Mouse (Mus musculus) MEL (cell line): ENCODE results near the gene Cops4. TPM values are rescaled to one million over a fixed set of nuclear protein-coding genes. Genes with fewer than 3 reads are reported as not detected.

Experiments used
- DNase-seq: peaks from one replicate; pipeline ENCODE4 v3.0.0; 2011; ENCODE audit warnings: low read depth, low spot score
- H3K27ac ChIP-seq: 2 replicates; pipeline ENCODE4 v1.5.1; 2012; ENCODE audit warnings: low read depth, mild to moderate bottlenecking, control low read depth, low read length, moderate library complexity; ENCODE audit not compliant: control insufficient read depth
- H3K27me3 ChIP-seq, 2 experiments: fragments of 150-350 bp in 1 of 2; sonication (generic) in 1 of 2; 2 replicates each; pipeline ENCODE4 v1.6.1; 2012; ENCODE audit warnings: low read length in 2 of 2, mild to moderate bottlenecking in 2 of 2, improper control_type of control experiment in 1 of 2, moderate library complexity in 1 of 2; ENCODE audit not compliant: insufficient read depth in 2 of 2, control insufficient read depth in 1 of 2
- H3K36me3 ChIP-seq, 2 experiments: 2 replicates each; pipeline ENCODE4 v1.6.1; 2012 to 2014; ENCODE audit warnings: low read length in 2 of 2, improper control_type of control experiment in 1 of 2, inconsistent platforms in 1 of 2, mild to moderate bottlenecking in 1 of 2; ENCODE audit not compliant: insufficient read depth in 2 of 2, control insufficient read depth in 1 of 2
- H3K4me1 ChIP-seq, 2 experiments: fragments of 150-350 bp in 1 of 2; sonication (generic) in 1 of 2; 2 replicates each; pipeline ENCODE4 v1.6.1; 2012; ENCODE audit warnings: low read length in 2 of 2, improper control_type of control experiment in 1 of 2, mild to moderate bottlenecking in 1 of 2; ENCODE audit not compliant: insufficient read depth in 2 of 2, control insufficient read depth in 1 of 2
- H3K4me3 ChIP-seq, 2 experiments: fragments of 150-350 bp in 1 of 2; sonication (generic) in 1 of 2; 2 replicates each; pipeline ENCODE4 v1.5.1; 2012; ENCODE audit warnings: low read depth in 2 of 2, low read length in 2 of 2, mild to moderate bottlenecking in 2 of 2, moderate library complexity in 2 of 2, control low read depth in 1 of 2, improper control_type of control experiment in 1 of 2; ENCODE audit not compliant: control insufficient read depth in 1 of 2, insufficient read depth in 1 of 2
- H3K79me2 ChIP-seq: 2 replicates; pipeline ENCODE4 v1.6.1; 2012; ENCODE audit warnings: mild to moderate bottlenecking, low read length, moderate library complexity; ENCODE audit not compliant: control insufficient read depth, poor library complexity, insufficient read depth
- H3K9ac ChIP-seq: 2 replicates; pipeline ENCODE4 v1.6.1; 2012; ENCODE audit warnings: low read depth, mild to moderate bottlenecking, control low read depth, low read length, moderate library complexity; ENCODE audit not compliant: control insufficient read depth, poor library complexity, severe bottlenecking
- H3K9me3 ChIP-seq: fragments of 150-350 bp; sonication (generic); replicated peaks from 2 replicates; pipeline ENCODE4 v1.6.1; 2012; ENCODE audit warnings: mild to moderate bottlenecking, low read length, improper control_type of control experiment, moderate library complexity; ENCODE audit not compliant: insufficient read depth
- BHLHE40 ChIP-seq: IDR thresholded peaks from 2 replicates; pipeline ENCODE4 v1.6.1; 2012; ENCODE audit warnings: low read depth, mild to moderate bottlenecking, inconsistent platforms, low read length, improper control_type of control experiment, borderline replicate concordance
- CHD1 ChIP-seq: IDR thresholded peaks from 2 replicates; pipeline ENCODE4 v1.6.1; 2012; ENCODE audit warnings: low read depth, mild to moderate bottlenecking, inconsistent platforms, low read length, improper control_type of control experiment
- CHD2 ChIP-seq: IDR thresholded peaks from 2 replicates; pipeline ENCODE4 v1.6.1; 2011; ENCODE audit warnings: low read length, improper control_type of control experiment
- CTCF ChIP-seq, 3 experiments: IDR thresholded peaks in 2 of 3; conservative IDR thresholded peaks in 1 of 3; 2 replicates each; pipeline ENCODE4 v1.5.1; 2011 to 2012; ENCODE audit warnings: low read length in 3 of 3, low read depth in 2 of 3, mild to moderate bottlenecking in 2 of 3, improper control_type of control experiment in 1 of 3, inconsistent platforms in 1 of 3, mixed read lengths in 1 of 3, moderate library complexity in 1 of 3; ENCODE audit not compliant: control insufficient read depth in 1 of 3, insufficient read depth in 1 of 3, poor library complexity in 1 of 3, severe bottlenecking in 1 of 3
- ETS1 ChIP-seq: IDR thresholded peaks from 2 replicates; pipeline ENCODE4 v1.6.1; 2012; ENCODE audit warnings: low read depth, mild to moderate bottlenecking, inconsistent platforms, low read length, improper control_type of control experiment, moderate library complexity
- GABPA ChIP-seq: IDR thresholded peaks from 2 replicates; pipeline ENCODE4 v1.6.1; 2012; ENCODE audit warnings: low read depth, mild to moderate bottlenecking, inconsistent platforms, low read length, improper control_type of control experiment, moderate library complexity
- GATA1 ChIP-seq: IDR thresholded peaks from 2 replicates; pipeline ENCODE4 v1.6.1; 2011; ENCODE audit warnings: low read depth, low read length, improper control_type of control experiment
- HCFC1 ChIP-seq: IDR thresholded peaks from 2 replicates; pipeline ENCODE4 v1.6.1; 2012; ENCODE audit warnings: low read depth, mild to moderate bottlenecking, inconsistent platforms, low read length, improper control_type of control experiment, moderate library complexity
- MAX ChIP-seq: IDR thresholded peaks from 2 replicates; pipeline ENCODE4 v1.6.1; 2011; ENCODE audit warnings: low read length, improper control_type of control experiment
- MAZ ChIP-seq: IDR thresholded peaks from 2 replicates; pipeline ENCODE4 v1.6.1; 2012; ENCODE audit warnings: low read depth, mild to moderate bottlenecking, inconsistent platforms, low read length, improper control_type of control experiment
- MEF2A ChIP-seq: IDR thresholded peaks from 2 replicates; pipeline ENCODE4 v1.6.1; 2014; ENCODE audit warnings: low read depth, mild to moderate bottlenecking, inconsistent platforms, low read length, improper control_type of control experiment; ENCODE audit not compliant: poor library complexity, insufficient replicate concordance, severe bottlenecking; ENCODE audit errors: extremely low read depth
- MXI1 ChIP-seq: IDR thresholded peaks from 2 replicates; pipeline ENCODE4 v1.6.1; 2011; ENCODE audit warnings: mild to moderate bottlenecking, low read depth, low read length, improper control_type of control experiment
- MYC ChIP-seq: IDR thresholded peaks from 2 replicates; pipeline ENCODE4 v1.6.1; 2011; ENCODE audit warnings: low read depth, mild to moderate bottlenecking, low read length, improper control_type of control experiment, moderate library complexity
- NELFE ChIP-seq: IDR thresholded peaks from 2 replicates; pipeline ENCODE4 v1.6.1; 2011; ENCODE audit warnings: low read depth, low read length, improper control_type of control experiment
- POLR2A ChIP-seq, 2 experiments: IDR thresholded peaks; 2 replicates each; pipeline ENCODE4 v1.6.1; 2011 to 2012; ENCODE audit warnings: low read length in 2 of 2, mild to moderate bottlenecking in 2 of 2, control low read depth in 1 of 2, improper control_type of control experiment in 1 of 2, low read depth in 1 of 2, moderate library complexity in 1 of 2; ENCODE audit not compliant: control insufficient read depth in 1 of 2, insufficient read depth in 1 of 2, poor library complexity in 1 of 2
- POLR2AphosphoS2 ChIP-seq: IDR thresholded peaks from 2 replicates; pipeline ENCODE4 v1.6.1; 2011; ENCODE audit warnings: low read length, improper control_type of control experiment
- POLR2AphosphoS5 ChIP-seq: IDR thresholded peaks from 2 replicates; pipeline ENCODE4 v1.6.1; 2012; ENCODE audit warnings: low read depth, borderline replicate concordance, mild to moderate bottlenecking, inconsistent platforms, low read length, moderate library complexity, mixed read lengths
- RAD21 ChIP-seq: IDR thresholded peaks from 2 replicates; pipeline ENCODE4 v1.6.1; 2011; ENCODE audit warnings: mild to moderate bottlenecking, low read depth, low read length, improper control_type of control experiment
- RCOR1 ChIP-seq: IDR thresholded peaks from 2 replicates; pipeline ENCODE4 v1.6.1; 2012; ENCODE audit warnings: low read depth, mild to moderate bottlenecking, inconsistent platforms, low read length, improper control_type of control experiment
- SIN3A ChIP-seq: IDR thresholded peaks from 2 replicates; pipeline ENCODE4 v1.6.1; 2012; ENCODE audit warnings: low read length, improper control_type of control experiment, inconsistent platforms
- SMC3 ChIP-seq: IDR thresholded peaks from 2 replicates; pipeline ENCODE4 v1.6.1; 2011; ENCODE audit warnings: low read depth, low read length, improper control_type of control experiment
- TAL1 ChIP-seq: IDR thresholded peaks from 2 replicates; pipeline ENCODE4 v1.6.1; 2012; ENCODE audit warnings: mild to moderate bottlenecking, inconsistent platforms, low read length, moderate library complexity, mixed read lengths
- TCF12 ChIP-seq: IDR thresholded peaks from 2 replicates; pipeline ENCODE4 v1.6.1; 2014; ENCODE audit warnings: low read depth, mild to moderate bottlenecking, inconsistent platforms, low read length, improper control_type of control experiment, moderate library complexity
- UBTF ChIP-seq: IDR thresholded peaks from 2 replicates; pipeline ENCODE4 v1.6.1; 2012; ENCODE audit warnings: low read depth, mild to moderate bottlenecking, inconsistent platforms, low read length, improper control_type of control experiment, moderate library complexity, borderline replicate concordance; ENCODE audit not compliant: insufficient read depth
- USF1 ChIP-seq: IDR thresholded peaks from 2 replicates; pipeline ENCODE4 v1.6.1; 2014; ENCODE audit warnings: low read depth, mild to moderate bottlenecking, inconsistent platforms, low read length, improper control_type of control experiment, moderate library complexity
- USF2 ChIP-seq, 2 experiments: IDR thresholded peaks; 2 replicates each; pipeline ENCODE4 v1.6.1; 2011 to 2012; ENCODE audit warnings: improper control_type of control experiment in 2 of 2, low read length in 2 of 2, borderline replicate concordance in 1 of 2, inconsistent platforms in 1 of 2, low read depth in 1 of 2, mild to moderate bottlenecking in 1 of 2; ENCODE audit not compliant: insufficient read depth in 1 of 2
- ZKSCAN1 ChIP-seq: IDR thresholded peaks from 2 replicates; pipeline ENCODE4 v1.6.1; 2012; ENCODE audit warnings: low read depth, mild to moderate bottlenecking, inconsistent platforms, low read length, improper control_type of control experiment, moderate library complexity
- ZMIZ1 ChIP-seq: IDR thresholded peaks from 2 replicates; pipeline ENCODE4 v1.6.1; 2012; ENCODE audit warnings: low read depth, mild to moderate bottlenecking, inconsistent platforms, low read length, improper control_type of control experiment, moderate library complexity
- polyA plus RNA-seq, 2 experiments: library from polyadenylated mRNA; stranded (reverse) in 1 of 2; unstranded in 1 of 2; fragments of >175 nt in 1 of 2; fragments of >200 nt in 1 of 2; gene quantifications; 2 replicates each; pipeline versions ENCODE4 v1.2.1 to v1.2.4; 2012; ENCODE audit warnings: low replicate concordance in 2 of 2, low read depth in 1 of 2; ENCODE audit not compliant: insufficient read length in 2 of 2, insufficient read depth in 1 of 2, missing spikeins in 1 of 2
- total RNA-seq: library from RNA; depleted of rRNA; stranded (reverse); fragments of 300-350 nt; gene quantifications from 2 replicates; pipeline ENCODE4 v1.2.3, GENCODE M21; 2012

Cops4 gene
- total and polyA plus RNA-seq, 3 experiments = 112 to 626 (median 142) TPM

DNA sequence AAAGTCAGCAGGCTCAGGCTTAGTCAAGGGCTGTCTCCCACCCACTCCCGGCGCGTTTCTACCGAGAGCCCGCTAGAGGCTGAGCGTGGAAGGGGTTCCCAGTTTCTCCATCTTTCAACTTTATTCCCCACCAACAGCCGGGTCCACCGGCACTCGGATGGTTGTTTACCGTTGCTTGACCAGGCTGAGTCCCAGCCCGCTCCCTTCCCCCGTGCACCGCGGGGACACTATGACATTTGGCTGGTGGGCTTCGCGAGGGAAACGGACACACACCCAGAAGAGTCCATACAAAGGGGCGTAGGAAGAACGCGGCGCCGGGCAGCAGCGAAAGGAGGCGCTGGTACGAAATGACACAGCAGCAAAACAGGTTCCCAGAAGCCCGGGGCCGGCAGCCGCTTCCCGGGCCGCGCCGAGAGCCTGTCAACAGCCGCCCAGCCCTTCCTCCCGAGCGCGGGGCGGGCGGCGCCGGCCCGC, 18.2 kb upstream of the Cops4 start:
- Histone ChIP-seq H3K27me3 (no peaks in the 10 kb centered on the region), H3K36me3 (peaks cover 0 to 21% of the 10 kb centered on the region in 2 experiments; a peak in 2 of 4 replicates), H3K9ac (peak overlapping the region; percentile 72), H3K4me3 (peak overlapping the region; percentile 68 to 99), H3K4me1 (peaks cover 4 to 8% of the 10 kb centered on the region in 2 experiments; a peak in 3 of 4 replicates), H3K9me3 (no peaks in the 10 kb centered on the region), H3K79me2 (peaks cover 39% of the 10 kb centered on the region), H3K27ac (peak overlapping the region; percentile 48)
- DNase-seq = peak; percentile 67
- 0 out of 4 replicates have a peak, but pooled peaks of 1 of the 2 experiments have one; percentile 13 for TF ChIP-seq POLR2A (IDR thresholded peaks at IDR 0.05; ENCODE audit: control insufficient read depth in 1 of 2, insufficient read depth in 1 of 2, low read depth in 1 of 2, low read length in 2 of 2, poor library complexity in 1 of 2)
- no peak for TF ChIP-seq NELFE
- no peak for TF ChIP-seq HCFC1
- TF ChIP-seq MXI1 = no peak
- TF ChIP-seq USF2 (IDR thresholded peaks at IDR 0.05; ENCODE audit: borderline replicate concordance in 1 of 2, insufficient read depth in 1 of 2, low read depth in 1 of 2, low read length in 2 of 2) = no peak
- peak in 1 of 3 experiments; percentile 13; a peak in 1 of 6 replicates for TF ChIP-seq CTCF (IDR thresholded peaks at IDR 0.05 in 2 of 3, conservative IDR thresholded peaks at IDR 0.05 in 1 of 3; ENCODE audit: control insufficient read depth in 1 of 3, insufficient read depth in 1 of 3, low read depth in 2 of 3, low read length in 3 of 3, poor library complexity in 1 of 3, severe bottlenecking in 1 of 3)

DNA sequence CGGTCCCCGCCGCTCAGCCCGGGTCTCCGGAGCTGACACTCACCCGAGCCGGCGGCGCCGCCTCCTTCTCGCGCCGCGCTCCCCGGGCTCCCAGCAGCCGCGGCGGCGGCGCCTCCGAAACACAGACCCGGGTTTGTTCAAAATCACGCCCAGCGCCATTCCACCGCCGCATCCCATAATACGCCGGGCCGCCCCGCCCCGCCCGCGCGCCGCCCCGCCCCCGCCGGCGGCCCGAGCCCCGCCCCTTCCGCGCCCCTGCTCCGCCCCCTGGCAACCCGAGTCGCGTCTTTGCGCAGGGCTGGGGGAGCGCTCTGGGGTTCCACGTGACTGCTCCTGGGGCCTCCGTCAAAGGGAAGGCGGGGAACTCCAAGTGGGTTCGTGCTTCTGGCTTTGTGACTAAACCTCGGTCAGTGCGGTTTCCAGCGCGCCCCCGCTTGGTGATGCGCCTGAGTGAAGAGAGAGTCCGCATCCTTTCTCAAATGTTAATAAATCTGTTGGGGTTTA, 17.6 kb upstream of the Cops4 start, which contains the start of gene Lin54:
TSS of gene Lin54 (minus strand) at position 182 of the 504 bp plus-strand sequence.
- H3K27ac ChIP-seq = peak within 1 kb of the TSS; percentile 57
- peak within 1 kb of the TSS; percentile 68 to 99 for H3K4me3 ChIP-seq
- H3K27me3 ChIP-seq = no peaks in the 10 kb centered on the region
- peaks cover 33% of the 10 kb centered on the region for H3K79me2 ChIP-seq
- H3K4me1 ChIP-seq = peaks cover 4 to 8% of the 10 kb centered on the region in 2 experiments; a peak in 3 of 4 replicates
- DNase-seq = peak; percentile 95
- H3K36me3 ChIP-seq = peaks cover 0 to 21% of the 10 kb centered on the region in 2 experiments; a peak in 2 of 4 replicates
- no peaks in the 10 kb centered on the region for H3K9me3 ChIP-seq
- peak within 1 kb of the TSS; percentile 72 for H3K9ac ChIP-seq
- TF ChIP-seq USF2 (IDR thresholded peaks at IDR 0.05; ENCODE audit: borderline replicate concordance in 1 of 2, insufficient read depth in 1 of 2, low read depth in 1 of 2, low read length in 2 of 2) = peak in 1 of 2 experiments; percentile 53; a peak in 1 of 4 replicates
- no peak for TF ChIP-seq CHD2
- TF ChIP-seq USF1 = peak; percentile 91
- TF ChIP-seq SMC3 = no peak
- TF ChIP-seq HCFC1 = peak; percentile 69
- no peak for TF ChIP-seq RAD21
- TF ChIP-seq MXI1 = peak; percentile 97
- TF ChIP-seq ETS1 = peak; percentile 50; the same call in 1 of the 2 replicates
- peak; percentile 74; the same call in 1 of the 2 replicates for TF ChIP-seq BHLHE40
- TF ChIP-seq MAZ = 0 out of 2 replicates have a peak, but pooled peaks have one; percentile 59
- TF ChIP-seq MAX = peak; percentile 82
- TF ChIP-seq UBTF = no peak
- TF ChIP-seq MYC = 0 out of 2 replicates have a peak, but pooled peaks have one; percentile 65
- TF ChIP-seq ZKSCAN1 = no peak
- no peak for TF ChIP-seq GABPA
- TF ChIP-seq POLR2AphosphoS5 = no peak
- no peak for TF ChIP-seq GATA1
- no peak for TF ChIP-seq TAL1
- TF ChIP-seq ZMIZ1 = peak; percentile 25; the same call in 1 of the 2 replicates
- no peak for TF ChIP-seq CHD1
- no peak for TF ChIP-seq MEF2A
- peak; percentile 32; the same call in 1 of the 2 replicates for TF ChIP-seq TCF12
- TF ChIP-seq POLR2AphosphoS2 = no peak
- TF ChIP-seq CTCF (IDR thresholded peaks at IDR 0.05 in 2 of 3, conservative IDR thresholded peaks at IDR 0.05 in 1 of 3; ENCODE audit: control insufficient read depth in 1 of 3, insufficient read depth in 1 of 3, low read depth in 2 of 3, low read length in 3 of 3, poor library complexity in 1 of 3, severe bottlenecking in 1 of 3) = peak in 2 of 3 experiments; percentile 46 to 56; a peak in 4 of 6 replicates
- peak; percentile 58 for TF ChIP-seq RCOR1
- TF ChIP-seq SIN3A = peak; percentile 82
